Mouse (Mus musculus): ENCODE measurements at regions not wholly inside any gene's neighbourhood (a gene's known extent, or its start where the extent isn't known, plus 50 kb on each side); places are given as distances from the start of the nearest gene placed in this dataset.

- TF ChIP-seq CTCF (IDR thresholded peaks at IDR 0.05; ENCODE audit: control insufficient read depth, insufficient read depth, insufficient replicate concordance, low read depth, low read length): no peak
- no peak for TF ChIP-seq POLR2A (IDR thresholded peaks at IDR 0.05; ENCODE audit: control insufficient read depth, low read depth, low read length)
These were observed 255.8 kb upstream of the 1700056E22Rik start for GRCm38 (mm10) chr1:184289733-184290416.
